Mouse (Mus musculus) G1E (cell line): ENCODE measurements around the gene Pkdcc.

Experiments
- CTCF ChIP-seq: IDR thresholded peaks from 2 replicates; pipeline ENCODE4 v1.5.1; 2012; ENCODE audit warnings: low read depth, low read length, inconsistent platforms, mixed read lengths
- GATA1 ChIP-seq: IDR thresholded peaks from 2 replicates; pipeline ENCODE4 v1.6.1; 2012; ENCODE audit warnings: borderline replicate concordance, low read length, inconsistent platforms, mixed read lengths
- POLR2AphosphoS5 ChIP-seq: IDR thresholded peaks from 2 replicates; pipeline ENCODE4 v1.6.1; 2012; ENCODE audit warnings: low read depth, low read length, inconsistent platforms; ENCODE audit not compliant: insufficient replicate concordance
- TAL1 ChIP-seq: conservative IDR thresholded peaks from 2 replicates; pipeline ENCODE4 v1.6.1; 2012; ENCODE audit warnings: low read depth, low read length, inconsistent platforms, mixed read lengths

DNA sequence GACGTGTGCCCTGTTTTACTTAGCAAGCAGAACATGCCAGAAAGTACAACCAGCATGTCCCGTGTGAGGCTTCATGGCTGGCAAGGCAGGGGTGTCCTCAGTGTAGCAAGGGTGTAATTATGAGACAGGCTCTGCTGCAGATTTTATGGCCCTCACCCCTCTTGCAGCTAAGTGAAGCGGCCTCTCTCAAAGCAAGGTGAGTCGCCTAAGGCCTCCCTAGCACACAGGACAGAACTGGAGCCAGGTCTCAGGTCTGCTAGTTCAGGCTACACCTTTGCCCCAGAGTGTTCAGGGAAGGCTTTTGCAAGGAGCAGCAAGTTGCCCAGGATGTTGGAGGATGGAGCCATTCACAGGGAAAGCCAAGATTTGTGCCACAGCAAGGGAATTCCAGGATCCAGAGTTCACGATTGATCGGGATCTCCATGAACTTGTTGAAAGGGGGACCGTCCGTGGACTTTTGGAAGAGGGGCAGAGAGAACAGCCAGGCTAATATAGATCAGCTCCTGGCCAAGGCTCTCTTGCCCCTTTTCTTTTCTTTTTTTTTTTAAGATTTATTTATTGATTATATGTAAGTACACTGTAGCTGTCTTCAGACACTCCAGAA is 32.9 kb upstream of the Pkdcc start:
- TF ChIP-seq CTCF (no peak), GATA1 (no peak), POLR2AphosphoS5 (no peak), TAL1 (no peak)
